Mouse (Mus musculus) lung, embryonic 14.5 days (tissue): Measurements from ENCODE around the gene Gfod1. TPM values are rescaled to one million over a fixed set of nuclear protein-coding genes. Genes with fewer than 3 reads are reported as not detected.

ENCODE experiments used
- ATAC-seq: fragments of 200-750 bp; cut with Nextera tagmentation; 2 replicates; pipeline ENCODE4 v1.8.0; 2017; ENCODE audit warnings: mild to moderate bottlenecking, moderate TSS enrichment, moderate library complexity; ENCODE audit not compliant: insufficient read depth
- DNase-seq: peaks from one replicate; pipeline ENCODE4 v3.0.0-alpha.2; 2015
- H3K27ac ChIP-seq: fragments of 300-500 bp; sonication (generic); 2 replicates; pipeline ENCODE4 v1.5.1; 2014; ENCODE audit warnings: low read depth, mild to moderate bottlenecking, moderate library complexity
- H3K27me3 ChIP-seq: fragments of 300-500 bp; sonication (generic); 2 replicates; pipeline ENCODE4 v1.6.1; 2014; ENCODE audit warnings: low read length, control low read depth; ENCODE audit not compliant: insufficient read depth
- H3K36me3 ChIP-seq: fragments of 300-500 bp; sonication (generic); 2 replicates; pipeline ENCODE4 v1.6.1; 2014; ENCODE audit warnings: control low read depth; ENCODE audit not compliant: insufficient read depth
- H3K4me1 ChIP-seq: fragments of 300-500 bp; sonication (generic); 2 replicates; pipeline ENCODE4 v1.6.1; 2014; ENCODE audit warnings: antibody characterized with exemption, control low read depth; ENCODE audit not compliant: insufficient read depth
- H3K4me2 ChIP-seq: fragments of 300-500 bp; sonication (generic); 2 replicates; pipeline ENCODE4 v1.6.1; 2014; ENCODE audit warnings: mild to moderate bottlenecking
- H3K4me3 ChIP-seq: fragments of 300-500 bp; sonication (generic); 2 replicates; pipeline ENCODE4 v1.5.1; 2014; ENCODE audit warnings: low read depth, low read length
- H3K9ac ChIP-seq: fragments of 300-500 bp; sonication (generic); 2 replicates; pipeline ENCODE4 v1.6.1; 2014
- H3K9me3 ChIP-seq: fragments of 300-500 bp; sonication (generic); 2 replicates; pipeline ENCODE4 v1.6.1; 2016; ENCODE audit warnings: low read depth, low read length, control low read depth
- CTCF ChIP-seq: IDR thresholded peaks from 2 replicates; pipeline ENCODE4 v1.5.1; 2016; ENCODE audit warnings: antibody characterized with exemption, low read depth
- WGBS: fragments of 180-500 bp; shearing (Covaris S2); extraction: QIAGEN DNeasy Blood & Tissue Kit; methylation state at CpG from one replicate; pipeline ENCODE4 v1.1.7; 2014; 5-methylcytosine and 5-hydroxymethylcytosine counted together
- polyA plus RNA-seq: library from polyadenylated mRNA; unstranded; fragments of >200 nt; fragmentation: Nextera tagmentation; extraction: Ambion mirVana; gene quantifications from 2 replicates; pipeline ENCODE4 v1.2.1, GENCODE M21; 2014

Gene Gfod1
- polyA plus RNA-seq, 1 experiment from 2014 or later, result 1.4 TPM

GRCm38 (mm10) chr13:43149661-43150060 is 154.3 kb downstream of the Gfod1 start:
- Histone ChIP-seq H3K4me2 (no peak overlapping the region), H3K4me3 (no peak overlapping the region), H3K4me1 (no peaks in the 10 kb centered on the region), H3K9ac (no peak overlapping the region), H3K9me3 (no peaks in the 10 kb centered on the region), H3K27ac (no peak overlapping the region), H3K36me3 (peaks cover 35% of the 10 kb centered on the region), H3K27me3 (no peaks in the 10 kb centered on the region)
- no peak for DNase-seq
- TF ChIP-seq CTCF, result no peak
- no peak for ATAC-seq
- 77% methylated on average over 3 of the region's 3 CpGs for WGBS

GRCm38 (mm10) chr13:43148692-43149091 is 155.3 kb downstream of the Gfod1 start:
- Histone ChIP-seq H3K9me3 (no peaks in the 10 kb centered on the region), H3K36me3 (peaks cover 28% of the 10 kb centered on the region), H3K4me1 (no peaks in the 10 kb centered on the region), H3K4me3 (no peak overlapping the region), H3K9ac (no peak overlapping the region), H3K27me3 (no peaks in the 10 kb centered on the region), H3K4me2 (no peak overlapping the region), H3K27ac (no peak overlapping the region)
- TF ChIP-seq CTCF, result no peak
- no peak for ATAC-seq
- 71% methylated on average over 4 of the region's 4 CpGs for WGBS
- DNase-seq, result no peak

- Histone ChIP-seq H3K36me3 (peaks cover 10% of the 10 kb centered on the region; the same call in 1 of the 2 replicates), H3K4me1 (no peaks in the 10 kb centered on the region), H3K4me3 (no peak overlapping the region), H3K9ac (no peak overlapping the region), H3K4me2 (no peak overlapping the region), H3K27me3 (no peaks in the 10 kb centered on the region), H3K9me3 (no peaks in the 10 kb centered on the region), H3K27ac (no peak overlapping the region)
- 74% methylated on average over 8 of the region's 8 CpGs for WGBS
- no peak for ATAC-seq
- DNase-seq, result no peak
- TF ChIP-seq CTCF, result no peak
Measured at GRCm38 (mm10) chr13:43146515-43147258, 157.3 kb downstream of the Gfod1 start.

Other genes starting within 250 kb of the Gfod1 start
- 49.9 and 53.6 TPM in 2 replicates for gene Tbc1d7, start 132.7 kb downstream of the Gfod1 start, polyA plus RNA-seq
- gene Sirt5, start 61.3 kb upstream of the Gfod1 start, polyA plus RNA-seq, result 18.0 and 21.2 TPM in 2 replicates
- gene Nol7, start 94.2 kb upstream of the Gfod1 start, polyA plus RNA-seq, result 137 and 144 TPM in 2 replicates
- 11.9 and 14.5 TPM in 2 replicates for gene Ranbp9, start 177.1 kb upstream of the Gfod1 start, polyA plus RNA-seq